Mouse (Mus musculus) NIH3T3 (cell line): ENCODE measurements around the gene Ppm1f.
A peak's percentile ranks its signal among the peaks of the same experiment; 100 is the strongest.
"Not testable (repeated sequence)": the region's sequence is repeated elsewhere in the genome, so short reads cannot be mapped to it uniquely, and the experiment has no call there.

ENCODE experiments used
- DNase-seq: peaks from one replicate; pipeline ENCODE4 v3.0.0-alpha.2; 2012; ENCODE audit warnings: low read depth

The Ppm1f gene

DNA sequence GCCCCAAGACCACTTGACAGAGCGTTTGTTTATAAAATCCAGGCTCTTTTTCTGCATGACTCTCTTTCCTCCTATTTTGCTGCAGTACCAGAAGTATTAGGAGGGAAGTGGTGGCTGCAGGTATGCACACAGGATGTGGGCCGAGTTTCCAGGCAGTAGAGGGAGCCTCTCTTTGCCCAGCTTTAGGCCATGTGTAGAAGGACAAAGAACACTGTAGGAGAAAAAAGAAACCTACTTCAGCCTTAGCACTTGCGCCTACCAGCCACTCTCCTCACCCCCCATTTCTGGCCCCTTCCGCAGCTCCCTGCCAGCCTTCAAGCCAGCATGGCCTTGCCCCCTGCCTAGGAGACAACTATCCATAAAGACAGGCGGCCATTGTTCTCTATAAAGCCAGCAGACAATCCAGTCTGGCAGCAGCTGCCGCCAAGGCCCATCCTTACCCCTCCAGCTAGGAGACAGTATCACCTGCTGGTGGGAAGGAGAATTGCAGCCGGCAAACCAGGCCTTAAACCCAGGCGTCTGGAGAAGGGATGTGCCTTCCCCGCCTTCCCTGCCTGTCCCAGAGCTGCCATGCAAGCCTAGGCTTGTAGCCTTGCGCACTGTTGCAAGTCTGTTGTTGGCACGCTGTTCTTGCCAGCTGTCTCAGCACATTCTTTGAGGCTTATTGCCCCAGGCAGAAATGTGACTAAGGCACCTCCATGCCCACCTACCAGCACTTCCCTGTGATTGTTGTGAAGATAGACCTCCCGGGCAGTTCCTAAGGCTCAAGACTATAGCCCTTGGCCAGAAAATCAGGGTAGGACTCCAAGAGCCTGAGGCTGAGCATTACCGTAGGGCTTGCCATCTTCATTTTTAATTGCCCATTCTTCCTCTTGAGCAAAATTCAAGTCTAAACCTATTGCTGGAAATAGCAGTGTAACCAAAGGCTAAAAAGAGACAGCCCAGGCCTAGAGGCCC lies 15.7 kb downstream of the Ppm1f start:
- DNase-seq, result peak; percentile 83

DNA sequence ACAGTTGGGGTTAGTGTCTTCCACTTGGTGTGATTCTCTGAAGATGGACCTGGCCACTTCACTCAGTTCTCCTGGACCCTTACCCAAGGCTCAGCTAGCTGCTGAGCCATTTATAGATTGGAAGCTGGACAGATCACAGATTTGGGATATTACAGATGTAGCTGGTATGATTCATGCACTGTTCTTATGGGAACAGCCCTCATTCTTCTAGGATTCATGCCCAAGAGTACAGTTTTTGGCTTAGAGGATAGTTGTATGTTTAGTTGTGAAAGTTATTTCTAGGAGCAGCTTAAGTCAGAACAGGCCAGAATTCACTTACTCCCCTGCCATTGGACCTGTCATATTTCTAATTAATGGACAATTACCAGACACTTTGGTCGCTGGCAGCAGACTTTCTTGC lies 17.2 kb downstream of the Ppm1f start:
- peak; percentile 66 for DNase-seq

DNA sequence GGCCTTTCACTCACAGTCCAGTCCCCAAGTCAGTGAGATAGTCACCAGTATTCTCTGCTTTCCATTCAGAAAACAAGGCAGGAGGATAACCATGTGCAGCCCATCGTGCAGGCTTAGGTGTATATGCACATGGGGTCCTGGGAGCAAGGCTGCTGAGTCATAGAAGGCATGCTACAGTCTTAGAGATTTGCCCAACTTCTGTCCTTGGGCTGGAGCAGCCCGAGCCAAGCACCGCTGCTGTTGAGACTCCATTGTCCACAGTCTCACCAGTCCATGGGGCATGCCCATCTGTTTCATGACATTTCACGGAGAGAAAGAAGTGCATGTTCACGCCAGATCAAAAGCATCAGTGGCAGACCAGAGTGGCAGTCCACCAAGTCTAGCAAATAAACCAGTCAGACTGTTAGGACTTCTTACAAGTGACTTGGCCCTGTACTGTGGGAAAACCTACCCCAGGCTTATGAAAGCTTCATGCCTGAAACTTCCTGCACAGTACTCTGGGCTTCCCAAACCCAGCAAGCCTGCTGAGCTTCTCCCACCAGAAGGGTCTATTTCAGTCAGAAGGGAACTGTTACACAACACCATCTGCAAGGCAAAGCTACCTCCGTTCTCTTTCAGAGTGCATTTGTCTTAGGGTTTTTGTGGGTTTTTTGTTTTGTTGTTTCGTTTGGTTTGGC lies 22.3 kb downstream of the Ppm1f start:
- DNase-seq, result no peak

DNA sequence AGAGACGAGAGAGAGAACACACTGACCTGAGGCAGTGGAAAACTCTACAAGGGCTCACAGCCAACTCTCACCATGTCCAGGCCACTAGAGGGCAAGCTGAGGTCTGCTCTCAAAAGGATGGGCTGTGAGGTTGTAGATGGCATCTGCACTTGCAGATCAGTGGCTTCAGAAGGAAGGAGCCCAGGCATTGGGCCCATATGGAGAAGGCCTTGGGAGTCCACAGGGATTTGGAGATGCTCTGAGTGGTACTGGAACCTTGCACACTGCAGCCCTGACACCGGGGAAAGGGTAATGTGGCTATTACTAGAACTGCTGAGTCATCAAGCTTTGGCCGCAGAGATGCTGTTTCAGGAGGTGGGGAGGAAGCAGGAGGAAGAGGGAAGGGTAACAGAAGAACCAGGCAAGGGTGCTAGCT lies 24.8 kb downstream of the Ppm1f start:
- DNase-seq, result peak; percentile 62

DNA sequence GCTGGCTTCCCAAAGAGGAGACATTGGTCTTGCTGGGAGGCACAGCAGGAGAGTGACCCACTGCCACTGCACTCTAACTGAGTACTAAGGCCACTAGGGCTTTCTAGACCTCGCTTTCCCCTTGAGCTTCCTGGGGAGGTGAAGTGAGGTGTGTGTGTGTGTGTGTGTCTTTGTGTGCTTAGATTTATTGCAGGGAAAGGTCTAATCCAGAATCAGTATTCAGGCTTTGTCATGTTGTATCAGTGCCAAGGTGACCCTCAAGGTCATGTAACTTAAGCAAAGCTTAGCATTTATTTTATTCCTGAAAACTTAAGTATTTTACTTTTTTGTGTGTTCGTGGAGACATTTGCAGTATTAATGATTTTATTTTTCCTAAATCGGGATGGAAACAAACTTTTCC lies 28.2 kb downstream of the Ppm1f start:
- DNase-seq, result no peak

DNA sequence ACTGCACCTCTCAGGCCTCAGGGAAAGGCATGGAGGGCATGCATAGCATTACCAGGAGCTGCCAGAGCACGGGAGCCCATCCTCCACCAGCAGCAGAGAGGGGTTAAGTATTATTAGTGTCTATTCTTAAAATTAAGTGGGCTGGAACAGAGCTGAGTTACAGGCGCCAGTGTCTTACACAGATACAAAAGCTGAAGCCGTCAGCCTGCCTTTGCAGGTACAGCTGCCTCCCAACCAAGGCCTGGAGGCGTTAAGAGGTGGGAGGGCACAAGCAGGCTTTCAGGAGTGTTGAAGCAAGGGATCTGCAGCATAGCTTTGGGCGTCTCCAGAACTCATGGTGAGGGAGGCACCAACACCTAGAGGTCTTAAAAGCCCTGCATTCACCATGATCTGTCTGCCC lies 30.3 kb downstream of the Ppm1f start:
- no peak for DNase-seq

DNA sequence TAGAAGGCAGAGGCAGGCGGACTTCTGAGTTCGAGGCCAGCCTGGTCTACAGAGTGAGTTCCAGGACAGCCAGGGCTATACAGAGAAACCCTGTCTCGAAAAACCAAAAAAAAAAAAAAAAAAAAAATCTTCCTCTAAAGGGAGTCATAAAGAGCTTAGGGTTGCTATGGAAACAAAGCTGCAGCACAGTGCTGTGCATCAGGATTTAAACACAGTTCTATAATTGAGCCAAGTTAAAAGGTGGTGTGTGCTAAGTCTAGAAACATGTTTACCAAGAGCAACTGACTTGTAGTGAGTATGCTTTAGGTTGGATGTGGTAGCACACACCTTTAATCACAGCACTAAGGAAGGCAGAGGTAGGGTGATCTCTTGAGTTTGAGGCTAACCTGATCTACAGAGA lies 32.6 kb downstream of the Ppm1f start:
- not testable (repeated sequence) for DNase-seq

DNA sequence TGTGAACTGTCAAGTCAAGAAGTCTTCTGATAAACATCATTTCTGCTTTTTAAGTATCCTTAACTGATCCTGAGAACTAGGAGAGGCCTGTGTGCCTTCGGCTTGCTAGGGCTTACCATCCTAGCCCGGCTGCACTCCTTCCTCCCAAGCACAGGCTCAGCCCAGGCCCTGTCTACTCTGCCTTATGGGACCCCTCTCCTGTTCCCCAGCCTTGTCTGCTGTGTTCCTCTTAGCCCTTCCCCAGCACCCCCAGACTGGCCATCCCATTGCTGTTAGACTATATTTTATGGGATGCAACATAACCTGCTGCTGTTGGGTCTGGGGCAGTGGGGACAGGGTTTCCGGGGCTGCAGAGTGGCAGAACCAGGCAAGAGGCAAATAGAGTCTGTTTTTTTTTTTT lies 34.1 kb downstream of the Ppm1f start:
- no peak for DNase-seq

DNA sequence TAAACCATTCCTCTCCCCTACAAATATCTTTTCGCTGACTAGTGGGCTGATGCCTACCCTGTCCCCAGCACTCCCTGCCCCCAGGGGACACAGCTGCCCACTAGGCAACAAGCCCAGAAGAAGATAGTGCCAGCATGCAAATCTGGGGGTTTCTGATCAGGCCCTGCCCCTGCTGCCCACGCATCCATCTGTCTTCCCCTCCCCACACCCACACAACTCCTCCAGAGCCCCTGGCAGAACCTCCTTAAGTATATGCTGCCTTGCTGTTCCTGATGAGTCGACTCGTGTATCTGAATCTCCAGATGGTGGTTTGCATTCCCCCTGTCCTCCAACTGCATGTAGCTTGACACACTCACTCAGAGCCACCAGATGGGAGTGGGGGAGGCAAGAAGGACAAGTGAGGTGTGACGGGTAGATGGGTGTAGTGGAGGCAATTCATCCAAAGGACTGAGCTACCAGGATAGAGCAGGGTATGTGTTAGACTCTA lies 34.6 kb downstream of the Ppm1f start:
- peak; percentile 12 for DNase-seq

DNA sequence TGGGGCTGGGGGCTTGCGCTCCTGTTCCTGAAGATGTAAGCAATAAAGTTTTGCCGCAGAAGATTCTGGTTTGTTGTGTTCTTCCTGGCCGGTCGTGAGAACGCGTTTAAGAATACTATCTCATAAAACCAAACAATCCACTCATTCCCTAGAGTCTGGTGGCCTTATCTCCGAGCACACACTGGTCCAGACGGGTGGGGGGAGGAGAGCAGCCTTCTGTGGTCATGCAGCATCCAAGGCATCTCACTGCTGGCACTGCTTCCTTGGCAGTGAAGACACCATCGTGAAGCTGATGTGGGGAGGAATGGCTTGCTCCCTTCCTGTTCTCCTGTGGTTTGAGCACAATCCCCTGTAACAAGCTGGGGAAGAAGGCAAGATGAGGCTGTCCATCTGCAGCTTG lies 43.3 kb downstream of the Ppm1f start:
- DNase-seq, result no peak

DNA sequence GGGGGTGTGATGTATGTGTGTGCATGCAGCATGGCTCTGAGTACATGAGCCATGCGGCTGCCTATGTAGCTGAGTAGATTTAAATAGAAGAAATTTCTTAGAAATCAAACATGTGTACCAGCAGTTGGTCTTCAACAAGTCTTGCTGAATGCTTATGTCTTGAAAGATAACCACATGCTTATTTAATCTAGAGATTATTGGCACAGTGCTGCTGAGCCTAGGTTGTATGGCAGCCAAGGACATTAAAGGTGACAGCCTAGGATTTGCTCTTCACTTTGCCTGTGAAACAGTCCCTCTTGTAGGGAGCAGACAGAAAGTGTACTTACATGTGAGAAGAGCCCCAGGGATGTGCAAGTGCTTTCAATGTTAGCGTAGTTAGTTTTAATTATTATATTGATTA lies 44.8 kb downstream of the Ppm1f start:
- DNase-seq, result no peak

DNA sequence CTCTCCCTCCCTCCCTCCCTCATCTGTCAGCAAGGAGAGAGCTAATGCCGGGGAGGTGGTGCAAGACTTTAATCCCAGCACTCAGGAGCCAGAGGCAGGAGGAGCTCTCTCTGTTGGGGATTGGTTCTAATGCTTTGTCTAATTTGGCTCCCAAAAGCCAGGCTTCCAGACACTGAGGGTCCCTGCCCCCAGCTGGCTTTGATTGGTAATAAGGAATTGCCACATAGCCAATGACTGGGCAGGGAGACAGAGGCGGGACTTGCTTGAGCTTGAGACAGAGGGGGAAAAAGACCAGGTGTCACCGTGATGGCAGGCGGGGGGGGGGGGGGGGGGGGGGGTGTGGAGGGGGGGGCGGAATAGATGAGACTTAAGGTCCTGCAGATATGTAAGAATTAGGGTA lies 62.3 kb downstream of the Ppm1f start:
- DNase-seq, result no peak

DNA sequence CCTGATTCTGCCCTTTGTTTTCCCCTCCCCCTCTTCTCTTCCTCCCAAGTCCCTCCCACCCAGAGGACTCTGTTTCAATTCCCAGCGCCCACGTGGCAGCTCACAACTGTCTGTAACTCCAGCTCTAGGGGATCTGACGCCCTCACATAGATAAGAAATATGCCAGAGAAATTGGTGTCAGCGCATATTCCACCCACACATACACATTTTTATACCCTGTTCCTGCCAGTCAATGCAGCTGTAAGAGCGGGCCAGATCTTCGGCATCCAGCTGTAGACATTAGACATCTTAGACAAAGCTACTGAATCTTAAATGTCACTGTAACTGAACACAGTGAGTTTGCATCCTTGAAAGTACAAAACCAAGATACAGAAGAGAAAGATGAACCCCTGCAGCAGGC lies 63.6 kb downstream of the Ppm1f start:
- DNase-seq, result no peak

DNA sequence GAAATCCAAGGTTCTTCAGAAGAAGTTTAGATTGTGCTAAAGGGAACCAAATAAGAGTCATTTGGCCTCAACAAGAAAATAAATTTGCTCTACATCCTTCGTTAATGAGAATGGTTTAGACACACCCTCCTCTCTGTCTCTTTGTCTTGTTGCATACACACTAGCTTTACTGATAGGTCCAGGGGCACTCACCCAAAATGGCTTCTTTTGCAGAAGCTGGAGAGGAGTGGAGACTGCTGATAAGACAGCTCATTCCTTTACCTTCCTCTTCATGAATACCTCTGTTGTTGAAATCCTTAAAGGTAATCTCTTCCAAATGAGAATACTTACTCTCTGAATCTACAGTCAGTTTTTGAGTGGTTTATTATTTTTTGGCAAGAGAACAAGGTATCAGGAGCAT lies 68.9 kb downstream of the Ppm1f start:
- DNase-seq, result no peak

DNA sequence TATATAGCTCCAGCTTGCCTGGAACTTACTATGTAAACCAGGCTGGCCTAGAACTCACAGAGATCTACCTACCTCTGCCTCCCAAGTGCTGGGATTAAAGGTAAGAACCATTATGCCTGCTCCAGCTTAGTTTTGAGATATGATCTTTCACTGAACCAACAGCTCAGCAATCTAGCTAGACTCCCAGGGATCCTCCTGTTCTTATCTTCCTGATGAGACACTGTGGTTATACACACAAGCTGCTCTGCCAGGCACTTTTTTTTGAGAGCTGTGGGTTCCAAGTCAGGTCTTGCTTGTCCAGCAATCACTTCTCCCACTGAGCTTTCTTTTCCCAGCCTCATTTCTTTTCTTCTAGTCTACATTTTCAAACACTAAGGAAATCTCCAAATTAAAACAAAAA lies 70.0 kb downstream of the Ppm1f start:
- DNase-seq, result no peak
